ENCODE assay signal across 24 mouse cellular contexts in the genomic region with DNA sequence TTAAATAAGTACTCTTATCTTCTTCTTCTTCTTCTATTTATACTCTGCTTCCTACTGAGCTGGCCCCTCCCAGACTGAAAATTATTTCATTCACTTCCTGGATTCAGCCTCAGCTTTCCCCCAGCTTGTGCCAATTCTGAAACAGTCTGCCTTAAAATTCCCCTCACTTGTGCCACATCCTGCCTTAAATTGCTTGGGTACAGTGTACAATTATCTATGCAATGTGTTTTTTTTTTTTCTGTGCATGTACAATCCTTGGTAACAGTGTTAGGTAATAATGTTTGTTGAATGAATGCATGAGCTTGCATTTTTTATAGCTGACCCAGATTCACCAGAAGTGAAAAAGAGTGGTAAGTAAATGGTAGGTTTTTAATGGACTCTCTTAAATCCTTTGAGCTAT. TPM values are rescaled to one million over a fixed set of nuclear protein-coding genes. Genes with fewer than 3 reads are reported as not detected.
DNase-seq lines count a peak whose midpoint lies in the region; ATAC-seq and TF ChIP-seq lines count a peak whose summit lies in the region.
"Had no signal": no experiment of that assay in that cellular context is flagged by ENCODE, and none has a peak within 500 bp of the region (broad histone marks: within the 10 kb centered on the region; RNA-seq: fewer than 3 reads in every experiment).

No protein-coding gene starts in this region.

- peak overlapping the region; percentile 70 for H3K27ac ChIP-seq in intestine, postnatal 0 days (ENCODE audit: low read depth, low read length)
- H3K27ac ChIP-seq in intestine, embryonic 15.5 days, result no peak overlapping the region
- H3K27ac ChIP-seq: embryonic facial prominence, embryonic 12.5 days; gastrocnemius, adult 2 months; heart, embryonic 13.5 days; limb, embryonic 12.5 days; liver, embryonic 13.5 days; midbrain, embryonic 12.5 days; neural tube, embryonic 15.5 days; stomach, embryonic 15.5 days had no signal

- H3K4me1 ChIP-seq in intestine, postnatal 0 days (replicated peaks; ENCODE audit: control insufficient read depth, insufficient read depth, low read length), result no peaks in the 10 kb centered on the region
- 0 out of 2 replicates have a peak, but pooled peaks cover 4% of the 10 kb centered on the region for H3K4me1 ChIP-seq in intestine, embryonic 15.5 days (replicated peaks)
- H3K4me1 ChIP-seq: limb, embryonic 12.5 days; midbrain, embryonic 12.5 days had no signal

- DNase-seq in CD4-positive, CD25-positive, alpha-beta regulatory T cell, adult 2 months (ENCODE audit: low read depth, low spot score), result peak; percentile 49
- peak; percentile 42 for DNase-seq in brain, adult 2 months (ENCODE audit: low read depth, low spot score)
- no peak for DNase-seq in layer of hippocampus, postnatal 25 days (ENCODE audit: extremely low spot score in 1 of 2, low spot score in 1 of 2)
- DNase-seq in urinary bladder, adult 18-20 months (ENCODE audit: low spot score in 2 of 2), result no peak
- DNase-seq in spleen, postnatal 10 days (ENCODE audit: low spot score in 2 of 2), result no peak
- DNase-seq: cerebellum, adult 9-11 months; gastrocnemius, adult 2 months; kidney, adult 8-10 months; kidney, postnatal 36 days; layer of hippocampus, adult 9-11 months; liver, embryonic 13.5 days; lung, embryonic 14.5 days; thymus, adult 2 months had no signal

- H3K9me3 ChIP-seq in intestine, postnatal 0 days (ENCODE audit: control insufficient read depth), result no peaks in the 10 kb centered on the region
- H3K9me3 ChIP-seq in intestine, embryonic 15.5 days, result no peaks in the 10 kb centered on the region
- H3K9me3 ChIP-seq: embryonic facial prominence, embryonic 12.5 days; heart, embryonic 13.5 days; limb, embryonic 12.5 days; liver, embryonic 13.5 days; midbrain, embryonic 12.5 days; neural tube, embryonic 15.5 days; stomach, embryonic 15.5 days had no signal

- H3K4me3 ChIP-seq in intestine, postnatal 0 days (ENCODE audit: low read depth, low read length), result no peak overlapping the region
- no peak overlapping the region for H3K4me3 ChIP-seq in intestine, embryonic 15.5 days (replicated peaks)
- no peak overlapping the region for H3K4me3 ChIP-seq in myocyte
- H3K4me3 ChIP-seq: embryonic facial prominence, embryonic 12.5 days; gastrocnemius, adult 2 months; heart, embryonic 13.5 days; limb, embryonic 12.5 days; liver, embryonic 13.5 days; midbrain, embryonic 12.5 days; neural tube, embryonic 15.5 days; stomach, embryonic 15.5 days had no signal

- no peaks in the 10 kb centered on the region for H3K36me3 ChIP-seq in intestine, postnatal 0 days (ENCODE audit: control insufficient read depth, insufficient read depth)
- H3K36me3 ChIP-seq in intestine, embryonic 15.5 days, result no peaks in the 10 kb centered on the region
- no peaks in the 10 kb centered on the region for H3K36me3 ChIP-seq in myocyte (ENCODE audit: control insufficient read depth, insufficient read depth)
- H3K36me3 ChIP-seq: embryonic facial prominence, embryonic 12.5 days; heart, embryonic 13.5 days; limb, embryonic 12.5 days; liver, embryonic 13.5 days; midbrain, embryonic 12.5 days; neural tube, embryonic 15.5 days; stomach, embryonic 15.5 days had no signal

- no peak for TF ChIP-seq CTCF in intestine, postnatal 0 days (IDR thresholded peaks at IDR 0.05; ENCODE audit: low read depth)

- no peaks in the 10 kb centered on the region for H3K79me2 ChIP-seq in myocyte (ENCODE audit: control insufficient read depth, insufficient read depth)

- no peak overlapping the region for H3K9ac ChIP-seq in intestine, postnatal 0 days (ENCODE audit: low read depth, low read length)
- H3K9ac ChIP-seq in intestine, embryonic 15.5 days, result no peak overlapping the region
- H3K9ac ChIP-seq: embryonic facial prominence, embryonic 12.5 days; heart, embryonic 13.5 days; limb, embryonic 12.5 days; liver, embryonic 13.5 days; lung, embryonic 14.5 days; midbrain, embryonic 12.5 days; neural tube, embryonic 15.5 days; stomach, embryonic 15.5 days had no signal

- peak; percentile 64 for ATAC-seq in intestine, postnatal 0 days
- no peak for ATAC-seq in intestine, embryonic 15.5 days
- ATAC-seq: forebrain, embryonic 16.5 days; hindbrain, embryonic 16.5 days had no signal

- H3K4me2 ChIP-seq in intestine, postnatal 0 days (replicated peaks; ENCODE audit: low read depth), result no peak overlapping the region
- no peak overlapping the region for H3K4me2 ChIP-seq in intestine, embryonic 15.5 days (replicated peaks)
- peak overlapping the region; percentile 44 for H3K4me2 ChIP-seq in myocyte (ENCODE audit: low read depth)
- H3K4me2 ChIP-seq: embryonic facial prominence, embryonic 12.5 days; heart, embryonic 13.5 days; limb, embryonic 12.5 days; liver, embryonic 13.5 days; lung, embryonic 14.5 days; midbrain, embryonic 12.5 days; neural tube, embryonic 15.5 days; stomach, embryonic 15.5 days had no signal

- H3ac ChIP-seq in myocyte (ENCODE audit: control insufficient read depth, insufficient read length), result no peak overlapping the region

- H3K27me3 ChIP-seq in intestine, postnatal 0 days (replicated peaks; ENCODE audit: control insufficient read depth, insufficient read depth, low read length), result no peaks in the 10 kb centered on the region
- no peaks in the 10 kb centered on the region for H3K27me3 ChIP-seq in intestine, embryonic 15.5 days (replicated peaks)
- no peaks in the 10 kb centered on the region for H3K27me3 ChIP-seq in myocyte (ENCODE audit: control insufficient read depth, insufficient read depth, insufficient read length)
- H3K27me3 ChIP-seq: embryonic facial prominence, embryonic 12.5 days; heart, embryonic 13.5 days; limb, embryonic 12.5 days; neural tube, embryonic 15.5 days; stomach, embryonic 15.5 days had no signal

- TF ChIP-seq POLR2A in myocyte (IDR thresholded peaks at IDR 0.05; ENCODE audit: insufficient read length, low read depth), result no peak

TF ChIP-seq in myocyte, 11 proteins besides CTCF, POLR2A, EP300 and RAD21:
- TF ChIP-seq E2F4 (IDR thresholded peaks at IDR 0.05; ENCODE audit: insufficient read depth) (no peak), POLR2AphosphoS2 (IDR thresholded peaks at IDR 0.05; ENCODE audit: insufficient read length, low read depth) (no peak), USF1 (IDR thresholded peaks at IDR 0.05; ENCODE audit: low read depth) (no peak), MYOG (IDR thresholded peaks at IDR 0.05; ENCODE audit: control insufficient read depth in 1 of 3, insufficient read depth in 1 of 3, insufficient read length in 2 of 3, low read depth in 2 of 3) (no peak), REST (IDR thresholded peaks at IDR 0.05; ENCODE audit: insufficient read depth, insufficient read length) (no peak), TCF3 (IDR thresholded peaks at IDR 0.05; ENCODE audit: insufficient read length, low read depth) (no peak), SRF (IDR thresholded peaks at IDR 0.05; ENCODE audit: control insufficient read depth, insufficient read length, low read depth) (no peak), MYOD1 (IDR thresholded peaks at IDR 0.05; ENCODE audit: control insufficient read depth in 1 of 3, insufficient read length in 2 of 3, low read depth in 2 of 3) (no peak)

RNA-seq across cellular contexts. Expression of a gene that starts 5.7 kb away (rescaled TPM):
- polyA plus RNA-seq in intestine, postnatal 0 days (2015; fragmentation: Nextera tagmentation; extraction: Ambion mirVana), result 14.4 and 16.7 TPM in 2 replicates
- polyA plus RNA-seq in intestine, embryonic 15.5 days (2015; fragmentation: Nextera tagmentation; extraction: Ambion mirVana), result 14.0 and 14.1 TPM in 2 replicates
- 8.4 TPM for polyA plus RNA-seq in myocyte (2012; fragmentation: generic; extraction: Trizol)
- total RNA-seq in layer of hippocampus, postnatal 25 days (2021), result 100 to 1,000 TPM; 107 to 116 TPM

Comparison
In these comparisons a context has a peak if more than half of its experiments do, and no peak if none do; other contexts are left out.
1. DNase-seq: peak in CD4-positive, CD25-positive, alpha-beta regulatory T cell, adult 2 months (single experiment) and brain, adult 2 months (single experiment); none in layer of hippocampus, postnatal 25 days (0 of 2), urinary bladder, adult 18-20 months (0 of 2) and spleen, postnatal 10 days (0 of 2).